In genomic region chr11:57973001-57973912, GRCm38 (mm10) we compare ENCODE assay signal across 9 mouse cellular contexts. TPM values are rescaled to one million over a fixed set of nuclear protein-coding genes. Genes with fewer than 3 reads are reported as not detected.
DNase-seq lines count a peak whose midpoint lies in the region; ATAC-seq and TF ChIP-seq lines count a peak whose summit lies in the region.
"Had no signal": no experiment of that assay in that cellular context is flagged by ENCODE, and none has a peak within 500 bp of the region (broad histone marks: within the 10 kb centered on the region; RNA-seq: fewer than 3 reads in every experiment).

No protein-coding gene starts in this region.

- no peak overlapping the region for H3K4me2 ChIP-seq in intestine, postnatal 0 days (replicated peaks; ENCODE audit: low read depth)
- H3K4me2 ChIP-seq in lung, postnatal 0 days (replicated peaks; ENCODE audit: low read depth, low read length): no peak overlapping the region; the same call in 1 of the 2 replicates
- no peak overlapping the region for H3K4me2 ChIP-seq in forebrain, embryonic 15.5 days (replicated peaks)
- H3K4me2 ChIP-seq: embryonic facial prominence, embryonic 13.5 days; neural tube, embryonic 12.5 days had no signal

- WGBS in intestine, postnatal 0 days: 64% methylated on average over 13 of the region's 13 CpGs
- WGBS in lung, postnatal 0 days: 43% methylated on average over 13 of the region's 13 CpGs
- WGBS in forebrain, embryonic 15.5 days: 70% methylated on average over 13 of the region's 13 CpGs

- peaks cover 82% of the 10 kb centered on the region for H3K4me1 ChIP-seq in E14TG2a.4 (replicated peaks; ENCODE audit: low read depth, low read length)
- no peaks in the 10 kb centered on the region for H3K4me1 ChIP-seq in intestine, postnatal 0 days (replicated peaks; ENCODE audit: control insufficient read depth, insufficient read depth, low read length)
- no peaks in the 10 kb centered on the region for H3K4me1 ChIP-seq in lung, postnatal 0 days (ENCODE audit: insufficient read depth, low read depth, low read length)
- no peaks in the 10 kb centered on the region for H3K4me1 ChIP-seq in forebrain, embryonic 15.5 days
- H3K4me1 ChIP-seq: neural tube, embryonic 12.5 days had no signal

- peak; percentile 31; the same call in 1 of the 2 replicates for ATAC-seq in intestine, postnatal 0 days
- peak; percentile 89 for ATAC-seq in lung, postnatal 0 days
- no peak for ATAC-seq in forebrain, embryonic 15.5 days (replicated peaks)

- H3K9me3 ChIP-seq in E14TG2a.4 (ENCODE audit: low read length): peaks cover 5% of the 10 kb centered on the region
- no peaks in the 10 kb centered on the region for H3K9me3 ChIP-seq in intestine, postnatal 0 days (ENCODE audit: control insufficient read depth)
- H3K9me3 ChIP-seq in lung, postnatal 0 days (ENCODE audit: low read length): no peaks in the 10 kb centered on the region
- no peaks in the 10 kb centered on the region for H3K9me3 ChIP-seq in forebrain, embryonic 15.5 days
- H3K9me3 ChIP-seq: embryonic facial prominence, embryonic 13.5 days; neural tube, embryonic 12.5 days had no signal

- H3K9ac ChIP-seq in intestine, postnatal 0 days (ENCODE audit: low read depth, low read length): no peak overlapping the region
- H3K9ac ChIP-seq in lung, postnatal 0 days (replicated peaks; ENCODE audit: low read depth): no peak overlapping the region
- no peak overlapping the region for H3K9ac ChIP-seq in forebrain, embryonic 15.5 days (replicated peaks)
- H3K9ac ChIP-seq: embryonic facial prominence, embryonic 13.5 days; neural tube, embryonic 12.5 days had no signal

- H3K27me3 ChIP-seq in E14TG2a.4 (ENCODE audit: insufficient read depth, low read length): peaks cover 2% of the 10 kb centered on the region; the same call in 1 of the 2 replicates
- no peaks in the 10 kb centered on the region for H3K27me3 ChIP-seq in intestine, postnatal 0 days (replicated peaks; ENCODE audit: control insufficient read depth, insufficient read depth, low read length)
- H3K27me3 ChIP-seq in lung, postnatal 0 days (replicated peaks; ENCODE audit: insufficient read depth, low read length): no peaks in the 10 kb centered on the region
- no peaks in the 10 kb centered on the region for H3K27me3 ChIP-seq in forebrain, embryonic 15.5 days
- H3K27me3 ChIP-seq: embryonic facial prominence, embryonic 13.5 days; neural tube, embryonic 12.5 days had no signal

- DNase-seq in adipocyte (ENCODE audit: low spot score): peak; percentile 54
- peak; percentile 87 for DNase-seq in lung, postnatal 0 days (ENCODE audit: low spot score)
- DNase-seq in frontal cortex, postnatal 14 days (ENCODE audit: low spot score in 2 of 2): no peak
- no peak for DNase-seq in thymus, postnatal 25 days

- TF ChIP-seq EP300 in lung, postnatal 0 days (IDR thresholded peaks at IDR 0.05): peak; percentile 49

- no peak overlapping the region for H3K27ac ChIP-seq in intestine, postnatal 0 days (ENCODE audit: low read depth, low read length)
- peak overlapping the region; percentile 94 for H3K27ac ChIP-seq in lung, postnatal 0 days (ENCODE audit: low read length)
- no peak overlapping the region for H3K27ac ChIP-seq in forebrain, embryonic 15.5 days (replicated peaks)
- H3K27ac ChIP-seq: embryonic facial prominence, embryonic 13.5 days; neural tube, embryonic 12.5 days had no signal

- H3K36me3 ChIP-seq in E14TG2a.4 (ENCODE audit: insufficient read depth, low read length): no peaks in the 10 kb centered on the region
- no peaks in the 10 kb centered on the region for H3K36me3 ChIP-seq in intestine, postnatal 0 days (ENCODE audit: control insufficient read depth, insufficient read depth)
- H3K36me3 ChIP-seq in lung, postnatal 0 days (ENCODE audit: insufficient read depth, low read length): no peaks in the 10 kb centered on the region
- H3K36me3 ChIP-seq in forebrain, embryonic 15.5 days: no peaks in the 10 kb centered on the region
- H3K36me3 ChIP-seq: embryonic facial prominence, embryonic 13.5 days; neural tube, embryonic 12.5 days had no signal

- peak overlapping the region; percentile 26 for H3K4me3 ChIP-seq in E14TG2a.4 (replicated peaks; ENCODE audit: low read length)
- no peak overlapping the region for H3K4me3 ChIP-seq in intestine, postnatal 0 days (ENCODE audit: low read depth, low read length)
- no peak overlapping the region for H3K4me3 ChIP-seq in lung, postnatal 0 days (ENCODE audit: low read depth, low read length)
- H3K4me3 ChIP-seq in forebrain, embryonic 15.5 days: no peak overlapping the region
- H3K4me3 ChIP-seq: embryonic facial prominence, embryonic 13.5 days; neural tube, embryonic 12.5 days had no signal

- no peak for TF ChIP-seq CTCF in E14TG2a.4 (conservative IDR thresholded peaks at IDR 0.05; ENCODE audit: low read length)
- no peak for TF ChIP-seq CTCF in intestine, postnatal 0 days (IDR thresholded peaks at IDR 0.05; ENCODE audit: low read depth)
- TF ChIP-seq CTCF in lung, postnatal 0 days (IDR thresholded peaks at IDR 0.05): no peak

RNA-seq across cellular contexts. Expression of gene Larp1, which starts 35.6 kb away (rescaled TPM):
- polyA plus RNA-seq in intestine, postnatal 0 days (2015; fragmentation: Nextera tagmentation; extraction: Ambion mirVana): 9.6 and 11.5 TPM in 2 replicates
- 10.3 and 11.6 TPM in 2 replicates for polyA plus RNA-seq in lung, postnatal 0 days (2015; fragmentation: Nextera tagmentation; extraction: Ambion mirVana)
- 18.5 and 18.7 TPM in 2 replicates for polyA plus RNA-seq in forebrain, embryonic 15.5 days (2015; fragmentation: Nextera tagmentation; extraction: Ambion mirVana)

Comparison
In these comparisons a context has a peak if more than half of its experiments do, and no peak if none do; other contexts are left out.
1. DNase-seq: peak in adipocyte (single experiment) and lung, postnatal 0 days (single experiment); none in frontal cortex, postnatal 14 days (0 of 2) and thymus, postnatal 25 days (single experiment).